Mouse (Mus musculus) liver, embryonic 18 days (tissue): ENCODE measurements around the gene Impdh2. TPM values are rescaled to one million over a fixed set of nuclear protein-coding genes. Genes with fewer than 3 reads are reported as not detected.

ENCODE experiments used
- polyA plus RNA-seq: library from polyadenylated mRNA; depleted of rRNA; stranded (reverse); fragments of >200 nt; gene quantifications from 2 replicates; pipeline ENCODE4 v1.2.3, GENCODE M21; 2012; rRNA removed

Impdh2 gene
- polyA plus RNA-seq: 65.6 and 75.3 TPM in 2 replicates

GRCm38 (mm10) chr9:108560227-108560841 lies at the start of gene Impdh2:
Impdh2 (plus strand) TSS chr9:108560286.

GRCm38 (mm10) chr9:108516380-108517251 lies 43.5 kb upstream of the Impdh2 start, which contains the start of gene Qrich1:
Qrich1 (plus strand) TSS chr9:108516806.

GRCm38 (mm10) chr9:108566815-108567776 lies 7.0 kb downstream of the Impdh2 start, which contains the start of gene Ndufaf3:
Ndufaf3 (minus strand) TSS chr9:108567434.

GRCm38 (mm10) chr9:108569381-108570206 lies 9.5 kb downstream of the Impdh2 start, which contains the start of gene Dalrd3:
Dalrd3 (plus strand) TSS chr9:108569886.

GRCm38 (mm10) chr9:108578545-108579343 lies 18.7 kb downstream of the Impdh2 start, which contains the start of gene Wdr6:
Wdr6 (minus strand) TSS chr9:108578739.

GRCm38 (mm10) chr9:108596998-108597764 lies 37.1 kb downstream of the Impdh2 start, which contains the start of gene P4htm:
P4htm (minus strand) TSS chr9:108597667.

Other genes with a start within 250 kb of the Impdh2 start
- 1,940 and 2,086 TPM in 2 replicates for gene Gpx1, start 221.4 kb upstream of the Impdh2 start, polyA plus RNA-seq
- 27.8 and 30.7 TPM in 2 replicates for gene Usp4, start 212.4 kb upstream of the Impdh2 start, polyA plus RNA-seq
- gene 1700102P08Rik, start 167.5 kb upstream of the Impdh2 start, polyA plus RNA-seq: 0.26 and 0.44 TPM in 2 replicates
- 0.06 and 0.08 TPM in 2 replicates for gene Ccdc36, start 131.8 kb upstream of the Impdh2 start, polyA plus RNA-seq
- not detected in 2 replicates for gene BC048562, start 123.8 kb upstream of the Impdh2 start, polyA plus RNA-seq
- gene Ccdc71, start 99.8 kb upstream of the Impdh2 start, polyA plus RNA-seq: 9.5 TPM in 2 replicates
- gene Klhdc8b, start 98.7 kb upstream of the Impdh2 start, polyA plus RNA-seq: 18.4 and 25.3 TPM in 2 replicates
- gene Lamb2, start 80.5 kb upstream of the Impdh2 start, polyA plus RNA-seq: 9.6 and 10.7 TPM in 2 replicates
- 32.7 and 42.1 TPM in 2 replicates for gene Usp19, start 69.7 kb upstream of the Impdh2 start, polyA plus RNA-seq
- gene Qars, start 52.6 kb upstream of the Impdh2 start, polyA plus RNA-seq: 68.5 and 88.3 TPM in 2 replicates
- gene Qrich1, start 43.5 kb upstream of the Impdh2 start, polyA plus RNA-seq: 32.6 and 35.7 TPM in 2 replicates
- gene Ndufaf3, start 7.1 kb downstream of the Impdh2 start, polyA plus RNA-seq: 9.6 and 9.7 TPM in 2 replicates
- 39.3 and 41.8 TPM in 2 replicates for gene Dalrd3, start 9.6 kb downstream of the Impdh2 start, polyA plus RNA-seq
- gene Wdr6, start 18.5 kb downstream of the Impdh2 start, polyA plus RNA-seq: 6.5 and 7.2 TPM in 2 replicates
- 0.40 and 0.41 TPM in 2 replicates for gene P4htm, start 37.4 kb downstream of the Impdh2 start, polyA plus RNA-seq
- 17.4 and 18.2 TPM in 2 replicates for gene Arih2, start 89.1 kb downstream of the Impdh2 start, polyA plus RNA-seq
- gene Slc25a20, start 101.8 kb downstream of the Impdh2 start, polyA plus RNA-seq: 25.2 and 27.9 TPM in 2 replicates
- 8.4 and 9.1 TPM in 2 replicates for gene Prkar2a, start 129.0 kb downstream of the Impdh2 start, polyA plus RNA-seq
- 51.0 and 53.0 TPM in 2 replicates for gene Ip6k2, start 223.5 kb downstream of the Impdh2 start, polyA plus RNA-seq
- 3.3 and 3.4 TPM in 2 replicates for gene Nckipsd, start 248.1 kb downstream of the Impdh2 start, polyA plus RNA-seq